Mouse (Mus musculus): Measurements from ENCODE around the gene Kcnk10. TPM values are rescaled to one million over a fixed set of nuclear protein-coding genes. Genes with fewer than 3 reads are reported as not detected.

Gene Kcnk10
- polyA plus RNA-seq, 1 experiment from 2014 or later: 3.0 TPM

- TF ChIP-seq CTCF (IDR thresholded peaks at IDR 0.05; ENCODE audit: low read depth) (no peak), EP300 (optimal IDR thresholded peaks at IDR 0.05) (no peak)
- no peak overlapping the region for H3K9ac ChIP-seq (ENCODE audit: low read length)
- DNase-seq (ENCODE audit: low spot score) (no peak), ATAC-seq (ENCODE audit: low FRiP score, low TSS enrichment) (no peak)
- H3K36me3 ChIP-seq (ENCODE audit: control insufficient read depth, insufficient read depth, low read length): no peaks in the 10 kb centered on the region
- WGBS: 75% methylated on average over 9 of the region's 9 CpGs
- no peaks in the 10 kb centered on the region for H3K9me3 ChIP-seq (ENCODE audit: control insufficient read depth, low read length)
- H3K4me1 ChIP-seq (replicated peaks; ENCODE audit: control insufficient read depth, insufficient read depth): no peaks in the 10 kb centered on the region
- no peak overlapping the region for H3K4me3 ChIP-seq (ENCODE audit: low read depth, low read length)
- no peaks in the 10 kb centered on the region for H3K27me3 ChIP-seq (ENCODE audit: control insufficient read depth, insufficient read depth, low read length)
- no peak overlapping the region for H3K27ac ChIP-seq (replicated peaks)
- no peak overlapping the region for H3K4me2 ChIP-seq (replicated peaks; ENCODE audit: low read depth)
These were observed 30.0 kb downstream of the Kcnk10 start for GRCm38 (mm10) chr12:98548141-98548540.

- TF ChIP-seq EP300 (optimal IDR thresholded peaks at IDR 0.05) (no peak), CTCF (IDR thresholded peaks at IDR 0.05; ENCODE audit: low read depth) (no peak)
- no peak overlapping the region for H3K9ac ChIP-seq (ENCODE audit: low read length)
- WGBS: 98% methylated on average over 2 of the region's 2 CpGs
- no peak overlapping the region for H3K27ac ChIP-seq (replicated peaks)
- no peak overlapping the region for H3K4me2 ChIP-seq (replicated peaks; ENCODE audit: low read depth)
- H3K27me3 ChIP-seq (ENCODE audit: control insufficient read depth, insufficient read depth, low read length): no peaks in the 10 kb centered on the region
- DNase-seq (ENCODE audit: low spot score) (no peak), ATAC-seq (ENCODE audit: low FRiP score, low TSS enrichment) (no peak)
- no peak overlapping the region for H3K4me3 ChIP-seq (ENCODE audit: low read depth, low read length)
- H3K4me1 ChIP-seq (replicated peaks; ENCODE audit: control insufficient read depth, insufficient read depth): no peaks in the 10 kb centered on the region
- H3K9me3 ChIP-seq (ENCODE audit: control insufficient read depth, low read length): no peaks in the 10 kb centered on the region
- no peaks in the 10 kb centered on the region for H3K36me3 ChIP-seq (ENCODE audit: control insufficient read depth, insufficient read depth, low read length)
These were observed 32.2 kb downstream of the Kcnk10 start for GRCm38 (mm10) chr12:98545875-98546274.

- Histone ChIP-seq H3K4me2 (replicated peaks; ENCODE audit: low read depth) (no peak overlapping the region), H3K27me3 (ENCODE audit: control insufficient read depth, insufficient read depth, low read length) (no peaks in the 10 kb centered on the region), H3K4me3 (ENCODE audit: low read depth, low read length) (no peak overlapping the region), H3K9ac (ENCODE audit: low read length) (no peak overlapping the region), H3K9me3 (ENCODE audit: control insufficient read depth, low read length) (no peaks in the 10 kb centered on the region), H3K36me3 (ENCODE audit: control insufficient read depth, insufficient read depth, low read length) (no peaks in the 10 kb centered on the region), H3K4me1 (replicated peaks; ENCODE audit: control insufficient read depth, insufficient read depth) (no peaks in the 10 kb centered on the region), H3K27ac (replicated peaks) (no peak overlapping the region)
- 72% methylated on average over 4 of the region's 4 CpGs for WGBS
- TF ChIP-seq EP300 (optimal IDR thresholded peaks at IDR 0.05) (no peak), CTCF (IDR thresholded peaks at IDR 0.05; ENCODE audit: low read depth) (no peak)
- ATAC-seq (ENCODE audit: low FRiP score, low TSS enrichment): no peak
- DNase-seq (ENCODE audit: low spot score): no peak
These were observed 32.9 kb downstream of the Kcnk10 start for GRCm38 (mm10) chr12:98545251-98545560.

- no peak for TF ChIP-seq EP300 (optimal IDR thresholded peaks at IDR 0.05)
- no peak for TF ChIP-seq CTCF (IDR thresholded peaks at IDR 0.05; ENCODE audit: low read depth)
- DNase-seq (ENCODE audit: low spot score) (no peak), ATAC-seq (ENCODE audit: low FRiP score, low TSS enrichment) (no peak)
- no peaks in the 10 kb centered on the region for H3K9me3 ChIP-seq (ENCODE audit: control insufficient read depth, low read length)
- H3K4me2 ChIP-seq (replicated peaks; ENCODE audit: low read depth): no peak overlapping the region
- H3K4me3 ChIP-seq (ENCODE audit: low read depth, low read length): no peak overlapping the region
- no peak overlapping the region for H3K27ac ChIP-seq (replicated peaks)
- no peaks in the 10 kb centered on the region for H3K27me3 ChIP-seq (ENCODE audit: control insufficient read depth, insufficient read depth, low read length)
- no peaks in the 10 kb centered on the region for H3K4me1 ChIP-seq (replicated peaks; ENCODE audit: control insufficient read depth, insufficient read depth)
- no peak overlapping the region for H3K9ac ChIP-seq (ENCODE audit: low read length)
- WGBS: 82% methylated on average over 9 of the region's 9 CpGs
- no peaks in the 10 kb centered on the region for H3K36me3 ChIP-seq (ENCODE audit: control insufficient read depth, insufficient read depth, low read length)
These were observed 33.4 kb downstream of the Kcnk10 start for GRCm38 (mm10) chr12:98544545-98545250.

- Histone ChIP-seq H3K9ac (ENCODE audit: low read length) (no peak overlapping the region), H3K27me3 (ENCODE audit: control insufficient read depth, insufficient read depth, low read length) (no peaks in the 10 kb centered on the region), H3K4me2 (replicated peaks; ENCODE audit: low read depth) (no peak overlapping the region), H3K36me3 (ENCODE audit: control insufficient read depth, insufficient read depth, low read length) (no peaks in the 10 kb centered on the region), H3K27ac (replicated peaks) (no peak overlapping the region), H3K4me1 (replicated peaks; ENCODE audit: control insufficient read depth, insufficient read depth) (no peaks in the 10 kb centered on the region), H3K9me3 (ENCODE audit: control insufficient read depth, low read length) (no peaks in the 10 kb centered on the region), H3K4me3 (ENCODE audit: low read depth, low read length) (no peak overlapping the region)
- no peak for TF ChIP-seq EP300 (optimal IDR thresholded peaks at IDR 0.05)
- no peak for TF ChIP-seq CTCF (IDR thresholded peaks at IDR 0.05; ENCODE audit: low read depth)
- ATAC-seq (ENCODE audit: low FRiP score, low TSS enrichment): no peak
- WGBS: 82% methylated on average over 5 of the region's 5 CpGs
- no peak for DNase-seq (ENCODE audit: low spot score)
These were observed 41.4 kb downstream of the Kcnk10 start for GRCm38 (mm10) chr12:98536760-98537159.

- no peak overlapping the region for H3K9ac ChIP-seq (ENCODE audit: low read length)
- H3K9me3 ChIP-seq (ENCODE audit: control insufficient read depth, low read length): no peaks in the 10 kb centered on the region
- TF ChIP-seq CTCF (IDR thresholded peaks at IDR 0.05; ENCODE audit: low read depth) (no peak), EP300 (optimal IDR thresholded peaks at IDR 0.05) (no peak)
- H3K27me3 ChIP-seq (ENCODE audit: control insufficient read depth, insufficient read depth, low read length): no peaks in the 10 kb centered on the region
- H3K4me1 ChIP-seq (replicated peaks; ENCODE audit: control insufficient read depth, insufficient read depth): no peaks in the 10 kb centered on the region
- H3K27ac ChIP-seq (replicated peaks): no peak overlapping the region
- H3K4me2 ChIP-seq (replicated peaks; ENCODE audit: low read depth): no peak overlapping the region
- H3K4me3 ChIP-seq (ENCODE audit: low read depth, low read length): no peak overlapping the region
- ATAC-seq (ENCODE audit: low FRiP score, low TSS enrichment) (no peak), DNase-seq (ENCODE audit: low spot score) (no peak)
- H3K36me3 ChIP-seq (ENCODE audit: control insufficient read depth, insufficient read depth, low read length): no peaks in the 10 kb centered on the region
- WGBS: 82% methylated on average over 6 of the region's 6 CpGs
These were observed 42.1 kb downstream of the Kcnk10 start for GRCm38 (mm10) chr12:98536036-98536435.

All from stomach, postnatal 0 days (tissue).